Mouse (Mus musculus): ENCODE measurements around the gene Lfng.

GRCm38 (mm10) chr5:140610273-140611011 lies 3.3 kb downstream of the Lfng start:
- TF ChIP-seq NELFE (IDR thresholded peaks at IDR 0.05; ENCODE audit: low read depth, low read length) (no peak), MAX (IDR thresholded peaks at IDR 0.05; ENCODE audit: low read length) (no peak), POLR2A (IDR thresholded peaks at IDR 0.05; ENCODE audit: control insufficient read depth in 1 of 2, insufficient read depth in 1 of 2, low read depth in 1 of 2, low read length in 2 of 2, poor library complexity in 1 of 2) (no peak), EP300 (IDR thresholded peaks at IDR 0.05; ENCODE audit: low read depth in 1 of 2, low read length in 2 of 2) (no peak)

Measured in MEL (cell line).